Mouse (Mus musculus) hindbrain, embryonic 13.5 days (tissue): ENCODE measurements around the gene Rab40b. TPM values are rescaled to one million over a fixed set of nuclear protein-coding genes. Genes with fewer than 3 reads are reported as not detected.
A peak's percentile ranks its signal among the peaks of the same experiment; 100 is the strongest.

Experiments
- ATAC-seq: fragments of 200-750 bp; cut with Nextera tagmentation; 2 replicates; pipeline ENCODE4 v1.8.0; 2017; ENCODE audit warnings: moderate TSS enrichment; ENCODE audit not compliant: low FRiP score
- H3K27ac ChIP-seq: fragments of 300-500 bp; sonication (generic); 2 replicates; pipeline ENCODE4 v1.5.1; 2015; ENCODE audit warnings: inconsistent platforms, mild to moderate bottlenecking, moderate library complexity
- H3K27me3 ChIP-seq: fragments of 300-500 bp; sonication (generic); 2 replicates; pipeline ENCODE4 v1.6.1; 2015; ENCODE audit warnings: mild to moderate bottlenecking, inconsistent platforms
- H3K36me3 ChIP-seq: fragments of 300-500 bp; sonication (generic); 2 replicates; pipeline ENCODE4 v1.6.1; 2015; ENCODE audit warnings: mild to moderate bottlenecking, inconsistent platforms
- H3K4me1 ChIP-seq: fragments of 300-500 bp; sonication (generic); replicated peaks from 2 replicates; pipeline ENCODE4 v1.6.1; 2015; ENCODE audit warnings: inconsistent platforms
- H3K4me2 ChIP-seq: fragments of 300-500 bp; sonication (generic); 2 replicates; pipeline ENCODE4 v1.6.1; 2015; ENCODE audit warnings: inconsistent platforms, mild to moderate bottlenecking, moderate library complexity
- H3K4me3 ChIP-seq: fragments of 300-500 bp; sonication (generic); 2 replicates; pipeline ENCODE4 v1.5.1; 2015; ENCODE audit warnings: mild to moderate bottlenecking, inconsistent platforms
- H3K9ac ChIP-seq: fragments of 300-500 bp; sonication (generic); 2 replicates; pipeline ENCODE4 v1.6.1; 2015; ENCODE audit warnings: mild to moderate bottlenecking, inconsistent platforms
- H3K9me3 ChIP-seq: fragments of 300-500 bp; sonication (generic); 2 replicates; pipeline ENCODE4 v1.6.1; 2016; ENCODE audit warnings: inconsistent platforms
- WGBS: fragments of 180-500 bp; shearing (Covaris S2); methylation state at CpG from one replicate; pipeline ENCODE4 v1.1.7; 2015; 5-methylcytosine and 5-hydroxymethylcytosine counted together
- polyA plus RNA-seq: library from polyadenylated mRNA; unstranded; fragments of >200 nt; fragmentation: Nextera tagmentation; extraction: Ambion mirVana; gene quantifications from 2 replicates; pipeline ENCODE4 v1.2.1, GENCODE M21; 2015

Rab40b gene
- polyA plus RNA-seq, 1 experiment from 2014 or later, result 8.2 TPM

GRCm38 (mm10) chr11:121407366-121408155 lies 19.5 kb upstream of the Rab40b start:
- no peak overlapping the region for H3K9ac ChIP-seq
- H3K36me3 ChIP-seq, result no peaks in the 10 kb centered on the region
- H3K4me2 ChIP-seq, result no peak overlapping the region
- no peaks in the 10 kb centered on the region for H3K4me1 ChIP-seq
- 84% methylated on average over 3 of the region's 3 CpGs for WGBS
- no peak for ATAC-seq
- peaks cover 3% of the 10 kb centered on the region; the same call in 1 of the 2 replicates for H3K27me3 ChIP-seq
- H3K27ac ChIP-seq, result no peak overlapping the region
- no peaks in the 10 kb centered on the region for H3K9me3 ChIP-seq
- H3K4me3 ChIP-seq, result no peak overlapping the region

DNA sequence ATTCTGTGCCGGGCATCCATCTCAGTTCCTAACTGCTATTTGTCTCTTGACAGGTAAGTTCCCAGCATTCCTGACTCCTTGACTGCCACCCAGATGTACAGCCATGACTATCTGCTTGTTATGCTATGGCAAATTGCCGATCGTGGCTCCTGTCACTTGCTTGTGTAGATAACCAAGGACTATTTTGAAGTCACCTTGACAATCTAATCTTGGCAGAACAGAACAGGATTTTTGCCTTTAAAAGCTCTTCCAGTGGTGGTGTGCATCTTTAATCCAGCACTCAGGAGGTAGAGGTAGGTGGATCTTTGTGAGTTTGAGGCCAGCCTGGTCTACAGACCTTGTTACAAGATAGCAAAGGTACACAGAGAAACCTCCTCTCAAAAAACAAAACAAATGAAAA lies 4.4 kb upstream of the Rab40b start:
- H3K4me1 ChIP-seq, result peaks cover 5% of the 10 kb centered on the region
- 95% methylated on average over 3 of the region's 3 CpGs for WGBS
- H3K9ac ChIP-seq, result no peak overlapping the region
- no peak for ATAC-seq
- H3K4me2 ChIP-seq, result no peak overlapping the region
- H3K36me3 ChIP-seq, result no peaks in the 10 kb centered on the region
- peaks cover 4% of the 10 kb centered on the region for H3K27me3 ChIP-seq
- H3K4me3 ChIP-seq, result no peak overlapping the region
- H3K27ac ChIP-seq, result no peak overlapping the region
- H3K9me3 ChIP-seq, result no peaks in the 10 kb centered on the region

- Histone ChIP-seq H3K4me3 (no peak overlapping the region), H3K27me3 (peaks cover 18% of the 10 kb centered on the region), H3K4me2 (no peak overlapping the region), H3K9ac (no peak overlapping the region), H3K27ac (no peak overlapping the region), H3K4me1 (peaks cover 14% of the 10 kb centered on the region), H3K9me3 (no peaks in the 10 kb centered on the region), H3K36me3 (no peaks in the 10 kb centered on the region)
- WGBS, result 71% methylated on average over 3 of the region's 3 CpGs
- ATAC-seq, result no peak
Measured at GRCm38 (mm10) chr11:121390793-121391192, 2.7 kb upstream of the Rab40b start.

DNA sequence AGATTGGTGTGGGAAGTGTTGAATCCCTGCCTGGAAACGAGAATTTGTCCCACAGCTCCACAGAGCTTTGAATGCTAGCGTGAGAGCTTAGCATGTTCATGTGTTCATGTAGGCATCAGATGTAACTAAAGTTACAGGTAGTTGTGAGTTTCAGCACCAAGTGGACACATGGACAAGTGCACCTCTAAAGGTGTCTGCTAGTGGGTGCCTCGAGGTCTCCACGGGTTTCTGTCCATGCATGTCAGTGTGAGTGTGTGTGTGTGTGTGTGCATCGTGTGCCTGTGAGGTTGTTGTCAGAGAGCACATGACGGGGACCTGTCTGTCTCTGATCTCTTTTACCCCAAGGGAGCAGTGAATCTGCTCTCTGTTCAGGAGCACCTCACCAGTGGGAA lies 499 bp upstream of the Rab40b start:
- Histone ChIP-seq H3K4me3 (peak overlapping the region; percentile 66), H3K36me3 (no peaks in the 10 kb centered on the region), H3K27me3 (peaks cover 18% of the 10 kb centered on the region), H3K4me1 (peaks cover 14% of the 10 kb centered on the region), H3K9ac (no peak overlapping the region), H3K27ac (peak overlapping the region; percentile 26; the same call in 1 of the 2 replicates), H3K4me2 (peak overlapping the region; percentile 78), H3K9me3 (no peaks in the 10 kb centered on the region)
- no peak for ATAC-seq
- 14% methylated on average over 6 of the region's 6 CpGs for WGBS

- Histone ChIP-seq H3K36me3 (no peaks in the 10 kb centered on the region), H3K4me2 (no peak overlapping the region), H3K9me3 (no peaks in the 10 kb centered on the region), H3K4me3 (no peak overlapping the region), H3K27ac (no peak overlapping the region), H3K9ac (no peak overlapping the region), H3K4me1 (no peaks in the 10 kb centered on the region), H3K27me3 (0 out of 2 replicates have a peak, but pooled peaks cover 2% of the 10 kb centered on the region)
- 17% methylated on average over 6 of the region's 6 CpGs for WGBS
- ATAC-seq, result no peak
Measured at GRCm38 (mm10) chr11:121380294-121380693, 7.8 kb downstream of the Rab40b start.

DNA sequence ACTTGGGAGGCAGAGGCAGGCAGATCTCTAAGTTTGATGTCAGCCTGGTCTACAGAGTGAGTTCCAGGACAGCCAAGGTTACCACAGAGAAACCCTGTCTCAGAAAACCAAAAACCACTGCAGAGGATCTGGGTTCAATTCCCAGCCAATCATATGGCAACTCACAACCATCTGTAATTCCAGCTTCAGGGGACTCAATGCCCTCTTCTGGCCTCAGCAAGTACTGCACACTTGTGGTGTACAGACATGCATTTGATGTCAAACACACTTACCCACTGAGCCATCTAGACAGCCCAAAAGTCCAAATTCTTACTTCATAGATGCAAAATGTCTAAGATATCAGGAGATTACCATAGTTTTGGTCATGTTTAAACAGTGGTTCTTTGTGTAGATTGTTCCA lies 9.4 kb downstream of the Rab40b start:
- Histone ChIP-seq H3K9me3 (no peaks in the 10 kb centered on the region), H3K9ac (no peak overlapping the region), H3K27me3 (0 out of 2 replicates have a peak, but pooled peaks cover 2% of the 10 kb centered on the region), H3K4me2 (no peak overlapping the region), H3K4me3 (no peak overlapping the region), H3K27ac (no peak overlapping the region), H3K36me3 (no peaks in the 10 kb centered on the region), H3K4me1 (no peaks in the 10 kb centered on the region)
- ATAC-seq, result no peak

DNA sequence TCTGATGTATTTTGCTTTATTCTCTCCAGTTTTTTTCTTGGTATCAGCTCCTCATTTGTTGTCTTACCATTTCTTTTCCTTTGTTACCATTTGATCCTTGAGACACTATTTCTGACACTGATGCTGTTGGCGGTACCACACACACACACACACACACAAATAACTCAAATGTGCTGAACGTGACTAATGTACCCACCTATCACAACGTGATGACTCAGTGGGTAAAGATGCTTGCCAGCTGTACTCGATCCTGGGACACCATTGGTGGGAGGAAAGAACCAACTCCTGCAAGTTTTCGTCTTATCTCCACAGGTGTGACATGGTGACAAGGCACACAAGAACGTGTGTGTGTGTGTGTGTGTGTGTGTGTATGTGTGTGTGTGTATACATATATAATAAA lies 14.7 kb downstream of the Rab40b start:
- H3K9me3 ChIP-seq, result no peaks in the 10 kb centered on the region
- no peak overlapping the region for H3K27ac ChIP-seq
- ATAC-seq, result no peak
- no peaks in the 10 kb centered on the region for H3K36me3 ChIP-seq
- 0 out of 2 replicates have a peak, but pooled peaks cover 6% of the 10 kb centered on the region for H3K27me3 ChIP-seq
- 77% methylated on average over 6 of the region's 6 CpGs for WGBS
- no peak overlapping the region for H3K4me2 ChIP-seq
- no peaks in the 10 kb centered on the region for H3K4me1 ChIP-seq
- no peak overlapping the region for H3K9ac ChIP-seq
- H3K4me3 ChIP-seq, result no peak overlapping the region

DNA sequence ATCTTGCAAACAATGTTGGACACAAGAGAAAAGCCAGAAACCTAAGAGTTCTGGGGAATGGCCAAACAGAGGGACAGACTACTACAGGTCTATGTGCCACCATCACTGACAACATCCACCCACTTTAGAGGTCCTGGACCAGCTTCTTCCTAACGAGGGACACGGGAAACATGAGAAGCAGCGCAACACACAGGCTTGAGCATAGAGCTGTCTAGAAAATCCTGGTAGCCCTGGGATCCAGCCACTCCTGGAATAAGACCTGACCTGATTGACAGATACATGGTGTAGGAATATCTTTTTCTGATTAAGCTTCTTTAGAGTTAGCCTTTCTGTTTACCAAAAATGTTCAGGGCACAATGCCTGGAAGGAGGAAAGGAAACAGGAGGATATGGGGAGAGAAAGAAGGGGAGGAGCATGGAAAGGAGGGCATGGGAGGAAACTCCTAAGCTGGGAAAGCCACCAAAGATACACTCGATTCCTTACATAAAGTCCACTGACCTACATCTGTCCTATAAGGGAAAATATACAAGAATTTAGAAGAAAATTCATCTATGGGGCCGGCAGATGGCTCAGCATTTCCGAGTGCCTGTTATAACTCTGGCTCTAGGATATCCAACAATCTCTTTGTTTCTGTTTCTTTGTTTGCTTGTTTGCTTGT lies 17.6 kb downstream of the Rab40b start:
- Histone ChIP-seq H3K4me3 (no peak overlapping the region), H3K9ac (no peak overlapping the region), H3K36me3 (no peaks in the 10 kb centered on the region), H3K4me1 (no peaks in the 10 kb centered on the region), H3K9me3 (no peaks in the 10 kb centered on the region), H3K4me2 (no peak overlapping the region), H3K27ac (no peak overlapping the region), H3K27me3 (0 out of 2 replicates have a peak, but pooled peaks cover 4% of the 10 kb centered on the region)
- no peak for ATAC-seq
- WGBS, result 80% methylated on average over 6 of the region's 6 CpGs

GRCm38 (mm10) chr11:121369622-121370021 lies 18.4 kb downstream of the Rab40b start:
- no peaks in the 10 kb centered on the region for H3K36me3 ChIP-seq
- 0 out of 2 replicates have a peak, but pooled peaks cover 4% of the 10 kb centered on the region for H3K27me3 ChIP-seq
- WGBS, result 58% methylated on average over 6 of the region's 6 CpGs

GRCm38 (mm10) chr11:121368731-121369130 lies 19.3 kb downstream of the Rab40b start:
- WGBS, result 91% methylated on average over 1 of the region's 1 CpGs
- no peak overlapping the region for H3K4me2 ChIP-seq
- H3K9me3 ChIP-seq, result no peaks in the 10 kb centered on the region
- no peak overlapping the region for H3K9ac ChIP-seq
- H3K4me1 ChIP-seq, result no peaks in the 10 kb centered on the region
- no peaks in the 10 kb centered on the region for H3K36me3 ChIP-seq
- H3K27ac ChIP-seq, result no peak overlapping the region
- H3K4me3 ChIP-seq, result no peak overlapping the region
- no peak for ATAC-seq
- 0 out of 2 replicates have a peak, but pooled peaks cover 4% of the 10 kb centered on the region for H3K27me3 ChIP-seq

More at GRCm38 (mm10) chr11:121369622-121370021, 18.4 kb downstream of the Rab40b start:
- no peaks in the 10 kb centered on the region for H3K4me1 ChIP-seq
- no peak overlapping the region for H3K4me2 ChIP-seq
- H3K9ac ChIP-seq, result no peak overlapping the region
- H3K27ac ChIP-seq, result no peak overlapping the region
- ATAC-seq, result no peak
- no peak overlapping the region for H3K4me3 ChIP-seq
- no peaks in the 10 kb centered on the region for H3K9me3 ChIP-seq

GRCm38 (mm10) chr11:121367170-121367707 lies 20.8 kb downstream of the Rab40b start:
- Histone ChIP-seq H3K9me3 (no peaks in the 10 kb centered on the region), H3K4me2 (no peak overlapping the region), H3K4me1 (no peaks in the 10 kb centered on the region), H3K27ac (no peak overlapping the region), H3K27me3 (no peaks in the 10 kb centered on the region), H3K9ac (0 out of 2 replicates have a peak overlapping the region, but pooled peaks have one; percentile 3), H3K36me3 (no peaks in the 10 kb centered on the region), H3K4me3 (no peak overlapping the region)
- ATAC-seq, result no peak
- WGBS, result 72% methylated on average over 5 of the region's 5 CpGs

GRCm38 (mm10) chr11:121362212-121362611 lies 25.8 kb downstream of the Rab40b start:
- Histone ChIP-seq H3K36me3 (no peaks in the 10 kb centered on the region), H3K9ac (no peak overlapping the region), H3K9me3 (no peaks in the 10 kb centered on the region), H3K4me1 (no peaks in the 10 kb centered on the region), H3K4me2 (no peak overlapping the region), H3K4me3 (no peak overlapping the region), H3K27ac (no peak overlapping the region), H3K27me3 (no peaks in the 10 kb centered on the region)
- no peak for ATAC-seq
- WGBS, result 33% methylated on average over 5 of the region's 5 CpGs
